Mouse (Mus musculus) embryo, embryonic 10 days (tissue): ENCODE data around the gene Cd55b.
A peak's percentile ranks its signal among the peaks of the same experiment; 100 is the strongest.
"Not testable (repeated sequence)": the region's sequence is repeated elsewhere in the genome, so short reads cannot be mapped to it uniquely, and the experiment has no call there.

ENCODE experiments used
- DNase-seq: peaks from one replicate; pipeline ENCODE4 v3.0.0-alpha.2; 2015; ENCODE audit warnings: low spot score

Gene Cd55b

DNA sequence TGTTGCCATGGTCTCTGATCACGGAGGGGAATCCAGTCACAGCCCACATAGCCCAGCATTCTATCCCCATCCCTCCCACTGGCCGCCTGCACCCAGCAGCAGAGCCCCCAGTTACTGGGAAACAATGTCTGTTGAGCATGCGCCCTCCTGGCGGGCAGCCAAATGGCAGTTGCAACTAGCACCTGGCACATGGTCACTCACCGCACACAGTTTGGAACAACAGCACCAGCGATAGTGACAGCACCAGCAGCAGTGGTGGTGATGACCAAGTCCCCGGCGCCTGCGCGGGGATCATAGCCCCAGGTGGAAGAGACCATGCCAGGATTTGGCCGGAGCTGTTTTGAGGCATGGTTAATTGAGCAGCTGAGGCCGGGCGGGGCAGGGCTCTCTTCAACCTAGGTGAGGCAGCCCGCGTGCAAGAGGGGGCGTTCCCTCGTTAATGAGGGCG is at the start of gene Cd55b:
Gene Cd55b (minus strand): TSS at position 346 of the 448 bp plus-strand sequence.
- no peak for DNase-seq

DNA sequence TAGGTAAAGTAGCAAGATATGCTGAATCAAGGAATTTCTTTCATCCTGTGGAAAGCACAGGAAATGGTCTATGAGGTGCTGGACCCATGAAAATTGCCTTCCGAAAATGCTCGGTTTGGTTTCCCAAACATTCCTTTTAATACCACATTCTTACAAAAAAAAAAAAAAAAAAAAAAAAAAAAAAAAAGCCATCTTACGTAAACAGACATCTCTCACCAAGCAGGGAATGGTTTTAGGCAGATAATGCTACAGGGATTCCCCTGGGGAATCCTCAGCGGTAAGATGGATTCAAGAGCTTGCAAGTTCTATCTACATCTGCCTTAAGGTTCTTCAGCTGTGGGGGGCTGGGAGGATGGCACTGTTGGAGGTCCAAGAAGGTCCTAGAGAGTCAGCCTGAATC is 47.3 kb upstream of the Cd55b start:
- DNase-seq = no peak

DNA sequence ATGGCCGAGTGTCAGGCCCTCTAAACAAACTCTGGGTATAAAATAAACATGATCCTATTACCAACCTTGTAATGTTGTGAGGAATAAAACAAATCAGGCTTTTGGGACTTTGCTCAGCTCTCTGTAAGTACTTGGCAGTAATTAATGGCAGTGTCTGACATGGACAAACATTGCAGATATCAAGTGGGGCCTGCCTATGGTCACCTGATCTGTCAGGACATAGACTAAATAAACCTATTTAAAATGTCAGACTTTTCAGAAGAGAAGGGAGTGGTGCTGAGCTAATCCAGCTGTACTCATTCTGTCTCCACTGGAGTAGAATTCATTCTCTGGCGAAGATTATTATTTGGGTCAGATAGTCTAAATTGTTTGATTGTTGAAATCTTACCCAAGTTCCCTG is 44.6 kb upstream of the Cd55b start:
- no peak for DNase-seq

DNA sequence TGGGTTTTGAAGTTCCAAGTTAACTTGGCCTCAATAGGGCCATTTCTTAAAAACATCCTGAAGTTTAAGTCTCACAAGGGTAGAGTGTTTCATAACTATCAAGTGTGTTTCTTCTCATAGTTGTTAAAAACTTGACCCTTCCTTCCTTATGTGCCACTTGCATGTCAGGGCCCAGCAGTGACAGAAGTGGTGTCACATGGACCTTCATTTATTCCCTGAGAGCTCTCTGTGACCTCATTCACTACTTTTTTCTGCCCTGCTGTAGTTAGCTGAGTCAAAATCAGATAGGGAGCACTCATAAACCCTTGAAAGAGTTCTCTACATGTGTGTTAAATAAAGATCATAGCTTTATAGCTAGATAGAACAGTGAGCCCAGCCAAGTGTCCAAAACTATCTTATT is 41.4 kb upstream of the Cd55b start:
- no peak for DNase-seq

DNA sequence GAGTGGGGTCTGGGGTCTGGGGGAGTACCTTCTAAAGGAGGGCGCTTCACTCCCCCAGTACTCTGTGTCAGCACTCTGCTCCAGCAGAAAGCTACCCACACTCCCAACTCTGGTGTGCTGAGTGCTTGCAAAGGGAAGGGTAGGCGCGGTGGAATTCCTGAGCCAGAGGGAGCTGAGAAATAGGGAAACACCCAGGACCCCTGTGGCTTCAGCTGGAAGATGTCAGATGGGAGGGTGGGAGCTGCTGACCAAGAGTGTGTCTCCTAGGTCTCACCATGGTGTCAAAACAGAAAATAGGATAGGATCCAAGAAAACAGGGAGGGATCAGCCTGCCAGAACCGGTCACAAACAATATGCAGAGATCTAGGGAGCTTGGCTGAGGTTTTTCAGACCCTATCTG is 40.1 kb upstream of the Cd55b start:
- peak; percentile 25 for DNase-seq

DNA sequence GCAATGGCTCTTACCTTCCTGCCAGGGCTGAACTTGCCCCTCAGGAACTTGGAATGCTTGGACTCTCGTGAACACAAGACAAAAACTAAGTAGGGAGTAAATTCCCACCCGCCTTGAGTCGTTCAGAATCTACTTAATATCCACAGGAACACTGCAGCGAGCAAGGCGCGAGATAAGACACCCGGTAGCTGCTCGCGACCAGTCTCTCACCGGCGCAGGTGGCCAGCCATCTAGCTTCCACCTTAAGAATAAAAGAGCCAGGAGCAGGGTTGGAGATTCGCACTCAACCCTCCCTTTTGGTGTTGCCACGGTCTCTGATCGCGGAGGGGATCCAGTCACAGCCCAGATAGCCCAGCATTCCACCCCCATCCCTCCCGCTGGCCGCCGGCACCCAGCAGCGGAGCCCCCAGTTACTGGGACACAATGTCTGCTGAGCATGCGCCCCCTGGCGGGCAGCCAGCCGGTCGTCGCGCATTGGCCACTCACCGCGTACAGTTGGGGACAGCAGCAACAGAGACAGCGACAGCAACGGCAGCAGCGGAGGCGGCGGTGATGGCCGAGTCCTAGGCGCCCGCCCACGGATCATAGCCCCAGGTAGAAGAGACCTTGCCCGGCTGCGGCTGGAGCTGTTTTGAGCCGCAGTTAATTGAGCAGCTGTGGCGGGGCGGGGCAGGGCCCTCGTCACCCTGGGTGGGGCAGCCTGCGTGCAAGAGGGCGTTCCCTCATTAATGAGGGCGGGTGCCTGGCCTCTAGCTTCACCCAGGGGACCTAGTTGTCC is 39.5 kb upstream of the Cd55b start, which contains the start of gene Cd55:
Gene Cd55 (minus strand): TSS at position 661 of the 778 bp plus-strand sequence.
- peak; percentile 93 for DNase-seq

DNA sequence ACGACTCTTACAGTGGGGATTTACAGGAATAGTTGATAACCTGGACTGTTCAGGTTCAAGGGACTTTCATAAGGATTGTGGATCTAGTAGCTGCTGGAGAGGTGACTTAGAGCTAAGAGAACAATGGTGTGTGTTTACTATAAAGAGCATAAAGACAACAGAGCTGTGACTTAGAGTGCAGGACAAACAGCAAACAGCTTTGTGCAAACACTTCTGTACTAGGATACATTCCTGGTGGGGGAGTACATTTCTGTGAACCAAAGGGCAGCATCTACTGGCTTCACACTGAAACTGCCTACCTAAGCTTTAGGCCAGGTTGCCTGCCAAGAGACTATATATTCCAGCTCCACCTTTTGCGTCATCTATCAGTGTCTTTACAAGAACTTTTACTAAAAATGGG is 32.3 kb upstream of the Cd55b start:
- no peak for DNase-seq

DNA sequence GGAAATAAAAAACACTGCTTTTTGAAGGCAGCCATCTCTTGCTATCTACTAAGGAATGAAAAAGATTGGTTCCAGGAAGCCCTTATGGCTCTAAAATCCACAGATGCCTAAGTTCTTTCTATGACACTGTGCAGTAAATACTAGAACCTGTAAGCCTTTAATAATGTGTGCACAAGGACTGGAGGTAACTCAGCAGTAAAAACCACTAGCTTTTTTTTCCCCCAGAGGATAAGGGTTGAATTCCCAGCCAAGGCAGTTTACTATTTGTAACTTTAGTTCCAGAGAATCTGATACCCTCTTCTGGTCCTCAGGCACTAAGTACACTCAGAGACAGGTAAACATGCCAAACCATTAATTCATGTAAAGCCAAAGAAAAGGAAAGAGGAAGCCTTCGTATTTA is 20.1 kb upstream of the Cd55b start:
- not testable (repeated sequence) for DNase-seq

DNA sequence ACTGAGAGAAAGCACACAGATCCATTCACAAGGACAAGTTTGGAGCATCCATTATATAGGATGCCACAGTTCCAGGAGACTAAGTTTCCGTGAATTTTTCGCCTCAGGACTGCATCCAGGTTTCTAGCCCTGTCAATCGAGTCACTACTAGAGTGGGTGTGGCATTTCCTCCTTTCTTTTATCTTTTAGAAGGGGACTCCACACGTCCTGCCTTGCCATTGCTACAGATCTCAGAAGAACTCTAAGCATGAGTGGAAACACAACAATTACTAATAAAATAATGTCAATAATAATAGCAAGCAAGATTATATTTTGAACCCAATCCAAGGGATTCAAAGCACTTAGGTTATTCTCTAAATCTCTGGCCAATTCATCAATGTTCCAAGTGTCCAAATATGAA is 8.1 kb upstream of the Cd55b start:
- no peak for DNase-seq

DNA sequence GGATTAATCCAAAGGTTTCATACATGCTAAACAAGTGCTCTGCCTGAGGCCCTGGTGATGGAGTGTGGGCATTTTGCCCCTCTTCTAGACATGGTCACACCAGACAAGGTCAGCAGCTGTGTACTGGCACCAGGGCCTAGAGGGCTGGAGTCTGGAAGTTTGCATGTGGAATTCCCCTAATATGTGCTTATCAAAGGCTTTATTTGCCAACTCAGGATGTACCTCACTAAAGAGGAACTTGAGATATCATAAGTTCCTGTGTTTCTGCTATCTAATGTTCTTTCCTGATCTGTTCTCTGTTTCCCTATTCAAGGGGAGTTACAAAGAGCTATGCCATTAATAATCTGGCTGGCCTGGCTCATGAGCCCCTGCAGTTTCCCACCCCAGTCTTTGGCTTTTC is 5.9 kb upstream of the Cd55b start:
- DNase-seq = not testable (repeated sequence)

DNA sequence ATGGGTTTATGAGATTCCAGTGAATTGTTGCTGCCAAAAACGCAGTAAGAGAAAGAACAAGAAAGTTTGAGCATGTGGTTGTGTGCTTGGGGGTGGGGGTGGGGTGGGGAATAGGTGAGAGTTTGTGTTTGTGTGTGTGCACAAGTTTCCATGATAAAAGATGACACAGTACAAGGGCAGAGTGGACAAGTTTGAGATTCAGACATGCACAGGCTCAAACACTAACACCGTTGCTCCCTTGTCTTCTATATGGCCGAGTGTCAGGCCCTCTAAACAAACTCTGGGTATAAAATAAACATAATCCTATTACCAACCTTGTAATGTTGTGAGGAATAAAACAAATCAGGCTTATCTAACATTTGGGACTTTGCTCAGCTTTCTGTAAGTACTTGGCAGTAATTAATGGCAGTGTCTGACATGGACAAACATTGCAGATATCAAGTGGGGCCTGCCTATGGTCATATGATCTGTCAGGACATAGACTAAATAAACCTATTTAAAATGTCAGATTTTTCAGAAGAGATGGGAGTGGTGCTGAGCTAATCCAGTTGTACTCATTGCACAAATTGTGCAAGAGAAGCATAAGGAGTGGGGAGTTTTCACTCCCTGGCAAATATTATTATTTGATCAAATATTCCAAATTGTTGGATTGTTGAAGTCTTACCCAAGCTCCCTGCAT is 4.5 kb upstream of the Cd55b start:
- not testable (repeated sequence) for DNase-seq

DNA sequence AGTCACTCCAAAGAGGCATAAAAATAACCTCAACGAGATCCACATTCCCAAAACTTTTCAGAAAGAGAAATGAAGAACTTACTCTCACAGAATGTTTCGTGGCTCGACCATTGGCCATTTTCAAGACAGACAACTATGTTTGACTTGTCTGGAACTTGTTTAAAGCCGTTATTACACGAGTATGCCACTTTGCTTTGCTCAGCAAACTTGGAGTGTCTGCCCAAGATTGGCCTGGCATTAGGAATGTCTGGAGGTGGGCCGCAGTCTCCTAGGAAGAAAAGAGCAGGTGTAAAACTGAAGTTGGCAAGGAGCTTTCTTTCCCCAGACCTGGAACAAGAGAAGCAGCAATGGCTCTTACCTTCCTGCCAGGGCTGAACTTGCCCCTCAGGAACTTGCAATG is 776 bp downstream of the Cd55b start:
- DNase-seq = not testable (repeated sequence)

DNA sequence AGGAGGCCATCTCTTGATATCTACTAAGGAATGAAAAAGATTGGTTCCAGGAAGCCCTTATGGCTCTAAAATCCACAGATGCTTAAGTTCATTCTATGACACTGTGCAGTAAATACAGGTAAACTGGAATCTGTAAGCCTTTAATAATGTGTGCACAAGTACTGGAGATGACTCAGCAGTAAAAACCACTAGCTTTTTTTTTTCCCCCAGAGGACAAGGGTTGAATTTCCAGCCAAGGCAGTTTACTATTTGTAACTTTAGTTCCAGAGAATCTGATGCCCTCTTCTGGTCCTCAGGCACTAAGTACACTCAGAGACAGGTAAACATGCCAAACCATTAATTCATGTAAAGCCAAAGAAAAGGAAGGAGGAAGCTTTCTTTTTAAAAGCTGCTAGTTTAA is 25.7 kb downstream of the Cd55b start:
- DNase-seq = not testable (repeated sequence)

DNA sequence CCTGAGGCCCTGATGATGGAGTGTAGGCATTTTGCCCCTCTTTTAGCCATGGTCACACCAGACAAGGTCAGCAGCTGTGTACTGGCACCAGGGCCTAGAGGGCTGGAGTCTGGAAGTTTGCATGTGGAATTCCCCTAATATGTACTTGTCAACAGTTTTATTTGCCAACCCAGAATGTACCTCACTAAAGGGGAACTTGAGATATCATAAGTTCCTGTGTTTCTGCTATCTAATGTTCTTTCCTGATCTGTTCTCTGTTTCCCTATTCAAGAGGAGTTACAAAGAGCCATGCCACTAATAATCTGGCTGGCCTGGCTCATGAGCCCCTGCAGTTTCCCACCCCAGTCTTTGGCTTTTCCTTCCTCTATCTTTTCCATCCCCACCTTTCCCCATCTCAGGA is 35.5 kb downstream of the Cd55b start:
- DNase-seq = not testable (repeated sequence)

DNA sequence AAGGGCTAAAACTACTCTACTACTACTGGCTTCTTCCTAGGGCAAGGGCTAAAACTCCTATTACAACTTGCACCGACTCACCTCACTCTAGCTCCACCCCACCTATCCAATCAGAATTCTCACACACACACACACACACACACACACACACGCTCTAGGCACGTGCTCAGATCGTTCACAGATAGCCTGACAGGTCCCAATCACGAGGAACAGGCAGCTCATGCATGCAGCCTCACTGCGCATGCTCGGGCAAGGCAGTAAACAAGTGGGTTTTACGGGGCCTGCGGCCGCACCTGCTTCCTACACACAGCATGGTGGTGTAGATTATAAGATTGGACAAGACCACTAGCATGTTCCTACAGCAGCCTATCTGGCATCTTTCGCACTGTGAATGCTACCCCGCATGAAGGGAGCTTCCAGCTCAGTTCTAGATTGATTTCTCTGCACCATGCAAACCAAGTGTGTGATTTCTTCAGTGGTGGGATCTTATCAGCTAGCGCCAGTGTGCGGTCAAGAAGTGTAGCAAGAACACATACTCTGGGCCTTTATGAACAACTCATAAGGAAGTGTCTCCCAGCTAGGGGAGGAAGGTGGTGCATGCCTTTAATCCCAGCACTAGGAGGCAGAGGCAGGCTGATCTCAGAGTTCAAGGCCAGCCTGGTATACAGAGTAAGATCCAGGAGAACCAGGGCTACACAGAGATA is 44.9 kb downstream of the Cd55b start:
- no peak for DNase-seq

DNA sequence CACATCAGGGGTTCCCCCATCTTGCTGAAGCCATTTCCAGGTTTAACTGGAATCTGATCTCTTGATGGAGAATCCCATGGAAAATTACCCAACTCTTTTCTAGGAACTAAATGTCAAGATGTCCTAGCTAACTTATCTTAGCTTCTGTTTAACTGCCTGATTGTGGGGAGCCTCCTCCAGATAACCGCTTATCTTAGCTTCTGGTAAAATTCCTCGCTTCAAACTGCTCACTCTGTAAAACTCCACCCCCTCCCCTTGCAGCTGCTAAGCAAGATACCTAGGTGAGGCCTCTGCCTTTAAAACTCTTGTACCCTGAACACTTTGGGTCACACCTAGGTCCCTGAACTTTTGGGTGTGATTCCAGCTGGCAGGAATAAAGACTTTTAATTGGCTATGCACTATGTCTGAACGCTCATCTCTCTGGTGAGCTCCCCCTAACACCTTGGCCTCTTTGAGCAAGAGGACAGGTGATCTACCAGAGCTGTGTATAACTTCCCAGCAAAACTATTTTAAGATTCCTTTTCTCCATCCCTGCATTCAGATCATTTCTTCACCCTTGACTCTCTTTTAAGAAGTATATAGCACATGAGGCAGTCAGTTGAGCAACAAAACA is 48.5 kb downstream of the Cd55b start:
- no peak for DNase-seq

DNA sequence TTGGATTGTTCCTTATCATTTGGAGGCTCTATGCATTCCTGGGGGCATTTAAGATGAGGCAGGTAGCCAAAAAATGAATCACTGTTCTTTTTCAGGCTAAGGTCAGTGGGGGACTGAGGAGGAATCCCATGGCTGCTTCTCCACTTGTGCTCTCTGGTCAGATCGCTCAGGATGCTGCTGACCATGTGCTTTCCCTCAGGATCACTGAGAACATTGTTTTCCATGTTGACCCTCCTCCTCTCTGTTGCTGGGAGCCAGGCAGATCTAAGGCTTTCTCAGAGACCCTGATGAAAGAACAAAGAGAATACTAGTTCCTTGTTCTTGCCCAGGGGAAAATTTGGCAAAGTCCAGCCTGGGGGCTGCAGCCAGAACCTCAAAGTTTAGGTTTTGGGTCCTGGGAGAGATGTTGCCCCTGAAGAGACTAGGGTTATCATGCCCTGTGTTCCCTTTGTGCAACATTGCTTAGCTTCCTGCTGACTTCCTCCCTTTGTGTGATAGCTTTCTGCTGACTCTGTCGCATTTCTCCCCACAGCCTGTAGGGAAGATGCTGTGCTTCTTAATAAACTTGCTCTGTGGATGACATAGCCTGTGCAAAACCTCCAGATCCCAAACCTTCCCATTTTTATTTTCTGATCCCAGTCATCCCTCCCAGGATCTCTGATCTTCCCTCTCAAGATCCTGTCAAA is 49.3 kb downstream of the Cd55b start:
- DNase-seq = no peak

DNA sequence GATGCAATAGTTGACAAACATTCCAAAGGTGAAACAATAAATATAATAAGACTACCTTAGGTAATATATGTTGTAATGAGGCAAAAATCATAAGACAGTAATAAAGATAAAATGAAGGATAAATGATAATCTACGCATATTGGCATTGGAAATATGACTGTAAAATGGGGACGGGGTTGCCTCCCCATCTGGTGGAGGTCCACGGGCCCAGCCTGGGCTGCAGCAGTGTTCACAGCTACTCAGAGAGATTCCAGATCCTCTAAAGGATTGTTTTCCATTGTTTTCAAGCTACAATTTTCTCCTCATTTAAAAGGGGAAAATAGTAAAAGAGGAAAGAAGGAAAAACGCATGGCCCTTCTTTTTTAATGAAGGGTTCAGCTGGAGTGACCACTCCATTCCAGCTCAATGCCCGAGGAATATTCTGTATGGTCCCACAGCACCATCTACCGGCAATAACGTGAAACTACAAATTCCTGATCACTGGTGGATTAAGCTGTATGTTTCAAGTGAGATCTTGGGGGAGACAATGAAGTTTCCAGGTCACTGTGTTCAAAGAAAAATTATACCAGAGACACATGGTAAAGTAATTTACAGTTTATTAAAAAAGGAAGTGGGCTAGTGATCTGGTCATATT is 50.8 kb downstream of the Cd55b start:
- peak; percentile 83 for DNase-seq

DNA sequence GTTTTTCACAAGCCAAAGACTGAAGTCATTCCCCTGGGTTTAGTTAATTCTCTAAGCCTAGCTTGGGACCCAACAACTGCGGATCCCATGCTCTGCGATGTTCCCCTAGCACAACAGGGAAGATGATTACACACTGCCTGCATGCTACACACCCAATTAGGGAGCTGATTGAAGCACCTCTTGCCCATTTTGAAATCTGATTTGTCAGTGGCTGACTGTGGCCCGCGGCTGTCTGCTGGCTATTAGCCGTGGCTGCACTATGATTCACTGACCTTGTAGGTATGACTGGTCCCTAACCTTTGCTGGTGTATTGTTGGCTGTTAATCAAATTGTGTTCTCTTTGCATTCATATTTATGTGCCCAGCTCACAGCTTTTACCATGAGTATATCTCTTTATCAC is 51.5 kb downstream of the Cd55b start:
- DNase-seq = no peak

DNA sequence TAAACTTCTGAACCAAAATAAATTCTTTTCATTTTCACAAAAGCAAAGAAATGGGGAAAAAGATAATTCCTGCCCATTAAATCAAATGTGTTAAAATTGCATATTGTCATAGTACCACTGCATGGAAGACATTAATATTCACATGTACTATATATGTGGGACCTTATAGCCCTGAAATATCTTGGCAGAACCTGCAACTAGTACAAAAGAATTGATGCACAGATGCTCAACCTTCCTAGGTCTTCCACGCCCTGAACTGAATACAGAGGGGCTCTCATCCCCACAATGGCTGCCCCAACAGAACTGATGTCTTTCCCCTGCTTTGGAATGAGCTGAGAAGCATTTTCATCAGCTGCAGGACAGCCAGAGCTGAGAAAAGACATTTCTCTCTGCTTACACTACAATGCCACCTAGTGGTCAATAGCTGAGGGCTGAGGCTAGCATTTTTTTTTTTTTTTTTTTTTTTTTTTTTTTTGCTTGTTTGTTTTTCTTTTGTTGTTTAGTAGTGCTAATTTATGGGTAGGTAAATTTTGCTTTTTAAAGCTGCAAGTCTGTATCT is 72.7 kb downstream of the Cd55b start:
- DNase-seq = peak; percentile 80

DNA sequence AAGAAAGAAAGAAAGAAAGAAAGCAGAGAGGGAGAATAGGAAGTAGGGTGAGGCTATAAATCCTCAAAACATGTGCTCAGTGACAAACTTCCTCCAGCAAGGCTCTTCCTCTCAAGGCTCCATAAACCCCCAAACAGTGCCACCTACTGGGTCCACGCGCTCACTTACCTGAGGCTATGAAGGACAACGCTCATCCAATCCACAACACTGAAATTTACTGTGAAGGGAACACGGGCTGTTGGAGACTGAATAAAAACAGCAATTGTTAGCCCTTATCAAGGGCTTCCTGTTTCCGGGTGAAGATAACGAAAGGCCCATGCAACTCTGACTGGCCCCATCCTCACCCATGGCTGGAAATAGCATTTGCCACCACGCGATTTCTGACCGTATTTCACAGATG is 80.4 kb downstream of the Cd55b start:
- DNase-seq = no peak
